Mouse (Mus musculus) hindbrain, embryonic 13.5 days (tissue): ENCODE results near the gene Arhgap45. TPM values are rescaled to one million over a fixed set of nuclear protein-coding genes. Genes with fewer than 3 reads are reported as not detected.

Experiments
- ATAC-seq: fragments of 200-750 bp; cut with Nextera tagmentation; 2 replicates; pipeline ENCODE4 v1.8.0; 2017; ENCODE audit warnings: moderate TSS enrichment; ENCODE audit not compliant: low FRiP score
- H3K27ac ChIP-seq: fragments of 300-500 bp; sonication (generic); 2 replicates; pipeline ENCODE4 v1.5.1; 2015; ENCODE audit warnings: inconsistent platforms, mild to moderate bottlenecking, moderate library complexity
- H3K27me3 ChIP-seq: fragments of 300-500 bp; sonication (generic); 2 replicates; pipeline ENCODE4 v1.6.1; 2015; ENCODE audit warnings: mild to moderate bottlenecking, inconsistent platforms
- H3K36me3 ChIP-seq: fragments of 300-500 bp; sonication (generic); 2 replicates; pipeline ENCODE4 v1.6.1; 2015; ENCODE audit warnings: mild to moderate bottlenecking, inconsistent platforms
- H3K4me1 ChIP-seq: fragments of 300-500 bp; sonication (generic); replicated peaks from 2 replicates; pipeline ENCODE4 v1.6.1; 2015; ENCODE audit warnings: inconsistent platforms
- H3K4me2 ChIP-seq: fragments of 300-500 bp; sonication (generic); 2 replicates; pipeline ENCODE4 v1.6.1; 2015; ENCODE audit warnings: inconsistent platforms, mild to moderate bottlenecking, moderate library complexity
- H3K4me3 ChIP-seq: fragments of 300-500 bp; sonication (generic); 2 replicates; pipeline ENCODE4 v1.5.1; 2015; ENCODE audit warnings: mild to moderate bottlenecking, inconsistent platforms
- H3K9ac ChIP-seq: fragments of 300-500 bp; sonication (generic); 2 replicates; pipeline ENCODE4 v1.6.1; 2015; ENCODE audit warnings: mild to moderate bottlenecking, inconsistent platforms
- H3K9me3 ChIP-seq: fragments of 300-500 bp; sonication (generic); 2 replicates; pipeline ENCODE4 v1.6.1; 2016; ENCODE audit warnings: inconsistent platforms
- WGBS: fragments of 180-500 bp; shearing (Covaris S2); methylation state at CpG from one replicate; pipeline ENCODE4 v1.1.7; 2015; 5-methylcytosine and 5-hydroxymethylcytosine counted together
- polyA plus RNA-seq: library from polyadenylated mRNA; unstranded; fragments of >200 nt; fragmentation: Nextera tagmentation; extraction: Ambion mirVana; gene quantifications from 2 replicates; pipeline ENCODE4 v1.2.1, GENCODE M21; 2015

Gene Arhgap45
- polyA plus RNA-seq, 1 experiment from 2014 or later = 2.8 TPM

DNA sequence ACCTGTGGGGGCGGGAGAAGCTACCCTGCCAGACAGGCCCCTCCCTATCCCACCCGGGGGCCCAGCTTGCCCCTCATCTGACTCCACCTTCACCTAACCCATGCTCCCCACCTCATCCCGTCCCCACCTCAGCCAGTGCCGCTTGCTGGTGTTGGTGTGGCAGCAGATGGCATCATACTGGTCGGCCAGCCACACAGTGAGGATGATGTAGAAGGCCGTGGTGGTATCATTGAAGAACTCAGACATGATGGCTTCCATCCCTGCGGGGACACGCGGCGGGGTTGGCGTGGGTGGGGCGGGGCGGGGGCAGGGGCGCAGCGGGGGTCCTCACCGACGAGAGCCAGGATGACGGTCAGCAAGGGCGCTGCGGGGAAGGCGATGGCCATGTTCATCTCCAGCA, 38.4 kb upstream of the Arhgap45 start:
- H3K4me2 ChIP-seq = no peak overlapping the region
- no peaks in the 10 kb centered on the region for H3K9me3 ChIP-seq
- no peak for ATAC-seq
- H3K9ac ChIP-seq = no peak overlapping the region
- no peak overlapping the region for H3K4me3 ChIP-seq
- peaks cover 33% of the 10 kb centered on the region for H3K4me1 ChIP-seq
- H3K27me3 ChIP-seq = peaks cover 6% of the 10 kb centered on the region
- H3K27ac ChIP-seq = no peak overlapping the region
- WGBS = 98% methylated on average over 21 of the region's 21 CpGs
- peaks cover 71% of the 10 kb centered on the region for H3K36me3 ChIP-seq

DNA sequence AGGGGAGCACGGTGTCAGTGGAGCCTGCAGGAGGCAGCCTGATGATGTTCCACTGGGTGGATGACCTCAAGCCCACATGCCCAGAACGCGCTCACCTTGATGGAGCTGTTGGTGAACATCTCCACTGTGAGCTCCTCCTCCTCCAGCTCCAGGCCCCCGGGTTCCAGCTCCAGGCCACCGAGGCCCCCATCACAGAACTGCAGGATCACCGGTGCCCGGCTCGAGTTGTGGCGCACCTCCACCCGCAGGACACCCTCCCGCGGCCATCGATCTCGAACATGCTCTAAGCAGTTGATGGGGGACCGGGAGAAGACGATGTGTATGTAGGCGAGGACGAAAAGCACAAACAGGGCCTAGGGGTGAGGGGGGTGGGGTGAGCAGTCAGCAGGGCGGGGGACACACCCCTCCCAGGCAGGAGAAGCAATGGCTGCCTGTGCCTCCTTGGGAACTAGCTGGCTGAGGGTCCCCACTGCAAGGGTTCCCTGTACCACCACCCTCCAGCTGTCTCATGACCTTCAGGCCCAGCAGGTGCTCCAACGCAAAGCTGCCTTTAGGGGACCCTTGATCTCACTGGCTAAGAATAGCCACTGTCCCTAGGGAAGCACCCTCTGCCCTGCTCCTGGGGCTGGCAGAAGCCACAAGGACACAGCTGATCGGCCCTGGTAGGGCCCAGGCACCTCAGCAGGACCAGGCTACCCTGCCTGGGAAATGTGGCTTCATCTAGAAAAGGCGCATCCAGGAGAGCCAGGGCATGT, 36.9 kb upstream of the Arhgap45 start:
- peaks cover 60% of the 10 kb centered on the region for H3K36me3 ChIP-seq
- H3K4me2 ChIP-seq = no peak overlapping the region
- no peak for ATAC-seq
- peak overlapping the region; percentile 35; the same call in 1 of the 2 replicates for H3K9ac ChIP-seq
- no peaks in the 10 kb centered on the region for H3K27me3 ChIP-seq
- no peak overlapping the region for H3K27ac ChIP-seq
- no peak overlapping the region for H3K4me3 ChIP-seq
- 93% methylated on average over 22 of the region's 22 CpGs for WGBS
- H3K4me1 ChIP-seq = peaks cover 39% of the 10 kb centered on the region
- no peaks in the 10 kb centered on the region for H3K9me3 ChIP-seq

DNA sequence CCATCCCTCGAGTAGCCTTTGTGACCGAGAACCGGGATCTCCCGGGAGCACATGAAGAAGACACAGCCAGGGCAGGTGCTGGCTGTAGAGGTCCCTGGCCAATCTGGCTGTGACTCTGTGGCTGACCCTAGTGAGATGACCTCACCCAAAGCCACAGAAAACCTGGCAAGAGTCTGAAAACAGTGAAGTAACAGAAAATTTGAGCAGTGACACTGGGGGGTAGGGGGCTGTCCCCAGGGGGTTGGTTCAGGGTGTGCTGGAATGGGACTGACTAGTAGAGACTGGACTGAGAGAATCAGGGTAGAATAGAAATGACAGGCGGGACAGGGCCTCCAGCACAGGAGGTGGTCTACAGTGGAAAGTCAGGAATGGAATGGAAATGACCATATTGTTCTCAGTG, 33.2 kb upstream of the Arhgap45 start:
- Histone ChIP-seq H3K27ac (peak overlapping the region; percentile 90), H3K4me2 (peak overlapping the region; percentile 96), H3K4me3 (peak overlapping the region; percentile 76), H3K9me3 (no peaks in the 10 kb centered on the region), H3K4me1 (peaks cover 60% of the 10 kb centered on the region), H3K9ac (peak overlapping the region; percentile 91), H3K36me3 (peaks cover 23% of the 10 kb centered on the region), H3K27me3 (peaks cover 16% of the 10 kb centered on the region)
- no peak for ATAC-seq
- WGBS = 77% methylated on average over 5 of the region's 5 CpGs

GRCm38 (mm10) chr10:79983670-79984069, 32.8 kb upstream of the Arhgap45 start:
- Histone ChIP-seq H3K27me3 (peaks cover 20% of the 10 kb centered on the region), H3K4me2 (peak overlapping the region; percentile 96), H3K4me3 (peak overlapping the region; percentile 76), H3K27ac (peak overlapping the region; percentile 90), H3K9ac (peak overlapping the region; percentile 91), H3K9me3 (no peaks in the 10 kb centered on the region), H3K36me3 (peaks cover 19% of the 10 kb centered on the region), H3K4me1 (peaks cover 64% of the 10 kb centered on the region)
- under 1% methylated on average over 16 of the region's 21 CpGs for WGBS
- no peak for ATAC-seq

- H3K9me3 ChIP-seq = no peaks in the 10 kb centered on the region
- H3K9ac ChIP-seq = peak within 1 kb of the TSS; percentile 91
- H3K27ac ChIP-seq = peak within 1 kb of the TSS; percentile 90
- peaks cover 12% of the 10 kb centered on the region for H3K36me3 ChIP-seq
- WGBS = under 1% methylated on average over 46 of the region's 49 CpGs
- peaks cover 69% of the 10 kb centered on the region for H3K4me1 ChIP-seq
- peak within 1 kb of the TSS; percentile 96 for H3K4me2 ChIP-seq
- H3K4me3 ChIP-seq = peak within 1 kb of the TSS; percentile 76
- peak; percentile 84 for ATAC-seq
- H3K27me3 ChIP-seq = peaks cover 27% of the 10 kb centered on the region
Observed at GRCm38 (mm10) chr10:79984195-79984816, 32.1 kb upstream of the Arhgap45 start, which contains the start of gene Tmem259. Gene Tmem259, minus strand, starts transcription at chr10:79984330.

- Histone ChIP-seq H3K4me3 (peak overlapping the region; percentile 76), H3K4me1 (peaks cover 66% of the 10 kb centered on the region), H3K9me3 (no peaks in the 10 kb centered on the region), H3K9ac (peak overlapping the region; percentile 91), H3K27ac (peak overlapping the region; percentile 90), H3K36me3 (peaks cover 7% of the 10 kb centered on the region), H3K27me3 (peaks cover 32% of the 10 kb centered on the region), H3K4me2 (peak overlapping the region; percentile 96)
- under 1% methylated on average over 22 of the region's 22 CpGs for WGBS
- ATAC-seq = peak; percentile 93
Observed at GRCm38 (mm10) chr10:79984871-79985270, 31.6 kb upstream of the Arhgap45 start.

DNA sequence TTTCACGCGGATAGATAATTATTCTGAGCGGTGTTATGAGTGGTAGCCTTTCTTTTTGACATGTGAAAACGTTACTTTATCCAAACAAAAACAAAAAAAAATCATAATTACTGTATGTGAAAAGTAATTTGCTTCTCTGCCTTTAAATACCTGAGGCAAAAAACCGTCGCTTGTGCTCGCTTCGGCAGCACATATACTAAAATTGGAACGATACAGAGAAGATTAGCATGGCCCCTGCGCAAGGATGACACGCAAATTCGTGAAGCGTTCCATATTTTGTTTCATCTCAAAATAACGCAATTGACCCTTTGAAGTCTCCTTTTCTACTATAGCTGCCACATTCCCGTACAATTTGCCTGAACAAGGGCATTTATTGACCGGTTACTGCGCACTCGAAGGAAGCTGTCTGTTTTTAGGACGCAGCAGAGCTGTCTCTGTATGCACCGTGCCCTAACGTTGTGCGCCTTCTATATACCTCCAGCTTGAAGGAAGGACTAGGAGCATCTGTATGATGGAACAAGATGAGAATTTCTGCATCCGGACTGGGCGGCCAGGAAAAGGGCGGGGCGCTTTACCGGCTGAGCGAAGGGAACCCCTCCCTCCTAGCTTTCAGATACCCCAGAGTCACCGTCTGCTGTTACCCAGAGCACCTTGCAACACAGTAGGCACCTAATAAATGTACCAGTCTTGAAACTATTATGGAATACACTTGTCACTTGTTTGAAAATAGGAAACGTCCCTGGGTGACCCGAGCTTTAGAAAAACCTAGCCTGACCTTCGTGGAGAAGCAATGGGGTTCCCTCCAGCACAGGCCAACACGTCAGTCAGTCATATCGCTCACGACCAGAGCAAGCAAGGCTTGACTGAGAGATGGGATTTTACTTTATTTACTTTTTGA, 30.9 kb upstream of the Arhgap45 start:
- H3K27me3 ChIP-seq = peaks cover 39% of the 10 kb centered on the region
- H3K4me3 ChIP-seq = peak overlapping the region; percentile 76
- ATAC-seq = peak; percentile 5; the same call in 1 of the 2 replicates
- peak overlapping the region; percentile 96 for H3K4me2 ChIP-seq
- H3K27ac ChIP-seq = peak overlapping the region; percentile 90
- H3K4me1 ChIP-seq = peaks cover 59% of the 10 kb centered on the region
- 5% methylated on average over 35 of the region's 35 CpGs for WGBS
- H3K9ac ChIP-seq = peak overlapping the region; percentile 80
- no peaks in the 10 kb centered on the region for H3K9me3 ChIP-seq
- peaks cover 4% of the 10 kb centered on the region; the same call in 1 of the 2 replicates for H3K36me3 ChIP-seq

DNA sequence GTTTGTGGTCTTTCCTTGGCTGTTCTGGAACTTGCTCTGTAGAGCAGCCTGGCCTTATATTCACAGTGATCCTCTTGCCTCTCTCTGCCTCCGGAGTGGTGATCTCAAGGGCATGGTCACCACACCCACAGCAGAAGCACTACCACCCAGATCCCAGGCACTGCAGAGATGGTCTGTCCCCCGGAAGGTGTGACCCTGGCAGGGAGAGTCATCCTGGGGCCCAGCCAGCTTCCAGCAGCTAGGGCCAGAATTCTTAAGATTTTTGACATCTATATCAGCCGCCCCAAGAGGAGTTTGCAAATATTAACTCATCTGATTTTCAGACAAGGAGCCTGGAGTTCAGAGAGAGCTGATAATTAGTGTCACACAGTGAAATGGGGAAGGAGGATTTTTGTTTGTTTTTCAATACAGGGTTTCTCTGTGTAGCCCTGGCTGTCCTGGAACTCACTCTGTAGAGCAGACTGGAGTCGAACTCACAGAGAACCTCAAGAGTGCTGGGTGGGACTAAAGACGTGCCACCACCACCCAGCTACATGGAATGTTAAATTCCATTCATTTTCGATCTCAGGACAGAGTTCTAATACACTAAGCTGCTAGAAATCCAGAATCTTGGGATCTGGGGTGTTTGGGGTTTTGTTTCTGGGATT, 30.1 kb upstream of the Arhgap45 start:
- Histone ChIP-seq H3K9me3 (0 out of 2 replicates have a peak, but pooled peaks cover 5% of the 10 kb centered on the region), H3K4me1 (peaks cover 52% of the 10 kb centered on the region), H3K27ac (peak overlapping the region; percentile 90), H3K36me3 (peaks cover under 1% of the 10 kb centered on the region), H3K9ac (peak overlapping the region; percentile 80), H3K4me3 (peak overlapping the region; percentile 76), H3K27me3 (peaks cover 47% of the 10 kb centered on the region), H3K4me2 (peak overlapping the region; percentile 96)
- no peak for ATAC-seq
- WGBS = 48% methylated on average over 6 of the region's 6 CpGs

DNA sequence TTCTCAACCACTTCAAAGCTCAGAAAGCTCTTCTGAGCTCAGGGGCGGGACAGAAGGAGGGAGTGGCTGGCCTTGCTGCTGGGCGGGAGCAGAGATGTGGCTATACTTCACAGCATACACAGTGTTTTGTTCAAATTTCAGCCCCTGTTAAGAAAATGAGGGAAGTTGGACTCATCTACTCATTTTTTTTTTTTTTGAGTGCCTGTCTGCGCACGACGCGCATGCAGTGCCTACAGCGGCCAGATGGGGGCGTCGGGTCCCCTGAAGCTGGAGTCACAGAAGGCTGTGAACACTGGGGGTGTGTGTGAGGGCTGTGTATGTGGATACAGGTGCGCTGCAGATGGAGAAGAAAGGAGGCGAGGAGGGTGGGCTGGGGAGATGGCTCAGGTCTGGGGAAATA, 29.5 kb upstream of the Arhgap45 start:
- Histone ChIP-seq H3K9me3 (0 out of 2 replicates have a peak, but pooled peaks cover 9% of the 10 kb centered on the region), H3K4me2 (peak overlapping the region; percentile 25), H3K9ac (no peak overlapping the region; the same call in 1 of the 2 replicates), H3K27me3 (peaks cover 50% of the 10 kb centered on the region), H3K4me3 (peak overlapping the region; percentile 76), H3K27ac (peak overlapping the region; percentile 90; the same call in 1 of the 2 replicates), H3K36me3 (peaks cover 2% of the 10 kb centered on the region; the same call in 1 of the 2 replicates), H3K4me1 (peaks cover 46% of the 10 kb centered on the region)
- 3% methylated on average over 11 of the region's 11 CpGs for WGBS
- ATAC-seq = no peak

GRCm38 (mm10) chr10:79987771-79988505, 28.5 kb upstream of the Arhgap45 start:
- peak overlapping the region; percentile 6; the same call in 1 of the 2 replicates for H3K27ac ChIP-seq
- no peak for ATAC-seq
- 12% methylated on average over 27 of the region's 27 CpGs for WGBS

More at GRCm38 (mm10) chr10:79987771-79988505, 28.5 kb upstream of the Arhgap45 start:
- Histone ChIP-seq H3K4me1 (peaks cover 37% of the 10 kb centered on the region), H3K4me3 (peak overlapping the region; percentile 44), H3K9me3 (0 out of 2 replicates have a peak, but pooled peaks cover 9% of the 10 kb centered on the region), H3K9ac (peak overlapping the region; percentile 67), H3K27me3 (peaks cover 50% of the 10 kb centered on the region), H3K4me2 (peak overlapping the region; percentile 54), H3K36me3 (peaks cover 2% of the 10 kb centered on the region; the same call in 1 of the 2 replicates)
